Mouse (Mus musculus) ES-E14 (cell line): ENCODE results near the gene Clec1a.

Experiments used
- HCFC1 ChIP-seq: IDR thresholded peaks from 2 replicates; pipeline ENCODE4 v1.6.1; 2012; ENCODE audit warnings: low read length, inconsistent platforms, borderline replicate concordance; ENCODE audit not compliant: insufficient read depth
- ZNF384 ChIP-seq: IDR thresholded peaks from 2 replicates; pipeline ENCODE4 v1.6.1; 2012; ENCODE audit warnings: low read depth, low read length, inconsistent platforms

DNA sequence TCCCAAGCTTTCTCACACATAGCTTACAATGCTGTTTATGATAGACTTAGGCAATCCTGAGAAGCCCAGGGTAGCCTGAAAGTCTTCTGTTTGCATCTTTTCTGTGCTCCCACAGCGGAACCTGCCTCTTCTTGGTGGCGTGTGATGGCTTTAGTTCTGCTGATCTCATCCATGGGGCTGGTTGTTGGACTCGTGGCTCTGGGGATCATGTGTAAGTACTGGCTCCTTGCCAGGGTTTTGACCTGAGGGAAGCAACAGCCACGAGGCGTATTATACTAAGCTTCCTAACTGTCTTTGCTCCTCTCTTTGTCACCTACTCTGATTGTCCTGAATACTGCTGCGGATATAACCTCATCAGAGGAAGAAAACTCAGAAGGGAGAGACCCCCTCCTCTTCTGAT is 51.9 kb downstream of the Clec1a start:
- TF ChIP-seq HCFC1 = no peak
- no peak for TF ChIP-seq ZNF384
